Mouse (Mus musculus): Measurements from ENCODE around the gene Syt12. TPM values are rescaled to one million over a fixed set of nuclear protein-coding genes. Genes with fewer than 3 reads are reported as not detected.
"Not testable (repeated sequence)": the region's sequence is repeated elsewhere in the genome, so short reads cannot be mapped to it uniquely, and the experiment has no call there.

The Syt12 gene
- total RNA-seq, 2 experiments from 2014 or later, result 64.3 to 94.0 TPM

GRCm38 (mm10) chr19:4492526-4493296 is 15.5 kb upstream of the Syt12 start:
- DNase-seq (ENCODE audit: low spot score in 2 of 2), result peak; percentile 54 to 74

- no peak for DNase-seq (ENCODE audit: low spot score in 2 of 2)
Measured at GRCm38 (mm10) chr19:4491080-4491695, 13.9 kb upstream of the Syt12 start.

- DNase-seq (ENCODE audit: low spot score in 2 of 2), result no peak
Measured at GRCm38 (mm10) chr19:4487877-4488276, 10.6 kb upstream of the Syt12 start.

- DNase-seq (ENCODE audit: low spot score in 2 of 2), result no peak
Measured at GRCm38 (mm10) chr19:4485006-4485405, 7.8 kb upstream of the Syt12 start.

- no peak for DNase-seq (ENCODE audit: low spot score in 2 of 2)
Measured at GRCm38 (mm10) chr19:4482111-4482859, 5.0 kb upstream of the Syt12 start.

- no peak for DNase-seq (ENCODE audit: low spot score in 2 of 2)
Measured at GRCm38 (mm10) chr19:4481326-4481725, 4.1 kb upstream of the Syt12 start.

GRCm38 (mm10) chr19:4480041-4480440 is 2.8 kb upstream of the Syt12 start:
- no peak for DNase-seq (ENCODE audit: low spot score in 2 of 2)

- DNase-seq (ENCODE audit: low spot score in 2 of 2), result no peak
Measured at GRCm38 (mm10) chr19:4478190-4478516, 906 bp upstream of the Syt12 start.

GRCm38 (mm10) chr19:4476601-4477257 is 518 bp downstream of the Syt12 start:
- DNase-seq (ENCODE audit: low spot score in 2 of 2), result peak; percentile 58 to 63

GRCm38 (mm10) chr19:4475224-4475925 is 1.9 kb downstream of the Syt12 start:
- DNase-seq (ENCODE audit: low spot score in 2 of 2), result no peak

- no peak for DNase-seq (ENCODE audit: low spot score in 2 of 2)
Measured at GRCm38 (mm10) chr19:4474739-4475138, 2.5 kb downstream of the Syt12 start.

- no peak for DNase-seq (ENCODE audit: low spot score in 2 of 2)
Measured at GRCm38 (mm10) chr19:4473549-4473948, 3.7 kb downstream of the Syt12 start.

GRCm38 (mm10) chr19:4468363-4468762 is 8.9 kb downstream of the Syt12 start:
- peak in 1 of 2 experiments; percentile 46 for DNase-seq (ENCODE audit: low spot score in 2 of 2)

- DNase-seq (ENCODE audit: low spot score in 2 of 2), result no peak
Measured at GRCm38 (mm10) chr19:4464666-4465065, 12.6 kb downstream of the Syt12 start.

- DNase-seq (ENCODE audit: low spot score in 2 of 2), result no peak
Measured at GRCm38 (mm10) chr19:4461981-4462380, 15.3 kb downstream of the Syt12 start.

- DNase-seq (ENCODE audit: low spot score in 2 of 2), result peak; percentile 69 to 70
Measured at GRCm38 (mm10) chr19:4456227-4456626, 21.0 kb downstream of the Syt12 start.

GRCm38 (mm10) chr19:4455071-4455800 is 22.0 kb downstream of the Syt12 start:
- DNase-seq (ENCODE audit: low spot score in 2 of 2), result no peak

- DNase-seq (ENCODE audit: low spot score in 2 of 2), result not testable (repeated sequence)
Measured at GRCm38 (mm10) chr19:4454040-4454439, 23.2 kb downstream of the Syt12 start.

GRCm38 (mm10) chr19:4452525-4452924 is 24.7 kb downstream of the Syt12 start:
- DNase-seq (ENCODE audit: low spot score in 2 of 2), result no peak

- no peak for DNase-seq (ENCODE audit: low spot score in 2 of 2)
Measured at GRCm38 (mm10) chr19:4451965-4452364, 25.3 kb downstream of the Syt12 start.
